Mouse (Mus musculus) lung, postnatal 14 days (tissue): ENCODE measurements around the gene Alkbh7.

Source experiments
- DNase-seq: peaks from one replicate; pipeline ENCODE4 v3.0.0; 2021

Alkbh7 gene

GRCm38 (mm10) chr17:57031661-57032420 is 34.7 kb downstream of the Alkbh7 start:
- DNase-seq = peak; percentile 98

- DNase-seq = no peak
Measured at GRCm38 (mm10) chr17:57032854-57033253, 35.7 kb downstream of the Alkbh7 start.

- peak; percentile 13 for DNase-seq
Measured at GRCm38 (mm10) chr17:57038978-57039377, 41.8 kb downstream of the Alkbh7 start.

- no peak for DNase-seq
Measured at GRCm38 (mm10) chr17:57041554-57041953, 44.4 kb downstream of the Alkbh7 start, which contains the start of gene Slc25a41. Gene Slc25a41 (minus strand): TSS chr17:57041654.

- DNase-seq = no peak
Measured at GRCm38 (mm10) chr17:57047406-57047805, 50.3 kb downstream of the Alkbh7 start.

GRCm38 (mm10) chr17:57048816-57049215 is 51.7 kb downstream of the Alkbh7 start:
- no peak for DNase-seq
